Comparison of ENCODE assay signal across 19 mouse cellular contexts in genomic region chr7:116145030-116145429, GRCm38 (mm10).
A peak's percentile ranks its signal among the peaks of the same experiment; 100 is the strongest.
DNase-seq lines count a peak whose midpoint lies in the region; ATAC-seq and TF ChIP-seq lines count a peak whose summit lies in the region.
"Had no signal": no experiment of that assay in that cellular context is flagged by ENCODE, and none has a peak within 500 bp of the region (broad histone marks: within the 10 kb centered on the region; RNA-seq: fewer than 3 reads in every experiment).

No protein-coding gene starts in this region.

- TF ChIP-seq POLR2A in liver, adult 2 months (IDR thresholded peaks at IDR 0.05; ENCODE audit: extremely low read depth, insufficient read depth, low read length), result no peak

- WGBS in kidney, embryonic 15.5 days, result 79% methylated on average over 6 of the region's 6 CpGs
- 82% methylated on average over 6 of the region's 6 CpGs for WGBS in liver, adult 2 months
- 86% methylated on average over 6 of the region's 6 CpGs for WGBS in liver, embryonic 11.5 days
- WGBS in hindbrain, embryonic 13.5 days, result 95% methylated on average over 6 of the region's 6 CpGs
- WGBS in forebrain, embryonic 15.5 days, result 93% methylated on average over 6 of the region's 6 CpGs

- no peak for TF ChIP-seq CTCF in liver, adult 2 months (IDR thresholded peaks at IDR 0.05; ENCODE audit: low read depth, low read length)

- H3K4me2 ChIP-seq in kidney, embryonic 15.5 days, result no peak overlapping the region
- no peak overlapping the region for H3K4me2 ChIP-seq in liver, embryonic 11.5 days
- no peak overlapping the region for H3K4me2 ChIP-seq in hindbrain, embryonic 13.5 days
- H3K4me2 ChIP-seq in forebrain, embryonic 15.5 days (replicated peaks), result no peak overlapping the region
- H3K4me2 ChIP-seq: forebrain, embryonic 13.5 days; heart, embryonic 12.5 days had no signal

- no peak overlapping the region for H3K9ac ChIP-seq in kidney, embryonic 15.5 days
- H3K9ac ChIP-seq in liver, adult 2 months (ENCODE audit: low read depth, low read length), result no peak overlapping the region
- H3K9ac ChIP-seq in liver, embryonic 11.5 days (ENCODE audit: low read depth, low read length), result no peak overlapping the region
- no peak overlapping the region for H3K9ac ChIP-seq in hindbrain, embryonic 13.5 days
- no peak overlapping the region for H3K9ac ChIP-seq in forebrain, embryonic 15.5 days (replicated peaks)
- H3K9ac ChIP-seq: forebrain, embryonic 13.5 days; heart, embryonic 12.5 days had no signal

- no peaks in the 10 kb centered on the region for H3K27me3 ChIP-seq in kidney, embryonic 15.5 days
- no peaks in the 10 kb centered on the region for H3K27me3 ChIP-seq in liver, adult 2 months (ENCODE audit: control insufficient read depth, insufficient read depth, low read length)
- H3K27me3 ChIP-seq in liver, embryonic 11.5 days (replicated peaks; ENCODE audit: control insufficient read depth, insufficient read depth, low read length), result no peaks in the 10 kb centered on the region
- no peaks in the 10 kb centered on the region for H3K27me3 ChIP-seq in hindbrain, embryonic 13.5 days
- no peaks in the 10 kb centered on the region for H3K27me3 ChIP-seq in forebrain, embryonic 15.5 days
- H3K27me3 ChIP-seq: forebrain, embryonic 13.5 days; heart, embryonic 12.5 days had no signal

- H3K4me1 ChIP-seq in kidney, embryonic 15.5 days, result no peaks in the 10 kb centered on the region
- H3K4me1 ChIP-seq in liver, adult 2 months (ENCODE audit: control insufficient read depth, insufficient read depth, low read length), result no peaks in the 10 kb centered on the region
- H3K4me1 ChIP-seq in liver, embryonic 11.5 days (replicated peaks; ENCODE audit: control insufficient read depth, insufficient read depth, low read length), result no peaks in the 10 kb centered on the region
- no peaks in the 10 kb centered on the region for H3K4me1 ChIP-seq in hindbrain, embryonic 13.5 days (replicated peaks)
- H3K4me1 ChIP-seq in forebrain, embryonic 15.5 days, result no peaks in the 10 kb centered on the region
- H3K4me1 ChIP-seq: embryonic facial prominence, embryonic 10.5 days; forebrain, embryonic 13.5 days; heart, embryonic 12.5 days had no signal

- H3K79me2 ChIP-seq in liver, adult 2 months (ENCODE audit: control insufficient read depth, insufficient read depth, low read length), result no peaks in the 10 kb centered on the region

- intact Hi-C loops in heart, postnatal 36 days (cut with DNase I), result no loop called here

- peak; percentile 66 for DNase-seq in kidney, adult 11 months
- DNase-seq in liver, adult 2 months (ENCODE audit: extremely low read depth, low read depth, low spot score), result peak; percentile 22
- no peak for DNase-seq in liver, embryonic 11.5 days (ENCODE audit: low spot score)
- peak; percentile 54 for DNase-seq in kidney, postnatal 14 days
- DNase-seq in heart, postnatal 36 days, result no peak
- DNase-seq: adrenal gland, postnatal 10 days; B cell, adult 2 months; cerebellum, adult 18-20 months; cerebellum, postnatal 10 days; gastrocnemius, adult 2 months; gastrocnemius, postnatal 25 days had no signal

- H3K27ac ChIP-seq in kidney, embryonic 15.5 days, result no peak overlapping the region
- no peak overlapping the region for H3K27ac ChIP-seq in liver, adult 2 months (replicated peaks; ENCODE audit: insufficient read depth, low read depth, low read length)
- no peak overlapping the region for H3K27ac ChIP-seq in liver, embryonic 11.5 days (ENCODE audit: low read depth, low read length)
- no peak overlapping the region for H3K27ac ChIP-seq in hindbrain, embryonic 13.5 days
- no peak overlapping the region for H3K27ac ChIP-seq in forebrain, embryonic 15.5 days (replicated peaks)
- H3K27ac ChIP-seq: embryonic facial prominence, embryonic 10.5 days; forebrain, embryonic 13.5 days; gastrocnemius, adult 2 months had no signal

- H3K4me3 ChIP-seq in kidney, embryonic 15.5 days (replicated peaks), result no peak overlapping the region
- no peak overlapping the region for H3K4me3 ChIP-seq in liver, adult 2 months (ENCODE audit: insufficient read depth, low read depth, low read length)
- H3K4me3 ChIP-seq in liver, embryonic 11.5 days (ENCODE audit: low read depth, low read length), result no peak overlapping the region
- no peak overlapping the region for H3K4me3 ChIP-seq in hindbrain, embryonic 13.5 days
- H3K4me3 ChIP-seq in forebrain, embryonic 15.5 days, result no peak overlapping the region
- H3K4me3 ChIP-seq: embryonic facial prominence, embryonic 10.5 days; forebrain, embryonic 13.5 days; gastrocnemius, adult 2 months; heart, embryonic 12.5 days had no signal

- 0 out of 2 replicates have a peak, but pooled peaks cover 12% of the 10 kb centered on the region for H3K36me3 ChIP-seq in kidney, embryonic 15.5 days
- peaks cover 2% of the 10 kb centered on the region; the same call in 1 of the 2 replicates for H3K36me3 ChIP-seq in liver, adult 2 months (ENCODE audit: control insufficient read depth, insufficient read depth, low read length)
- peaks cover 1% of the 10 kb centered on the region; the same call in 1 of the 2 replicates for H3K36me3 ChIP-seq in liver, embryonic 11.5 days (ENCODE audit: control insufficient read depth, insufficient read depth, low read length)
- H3K36me3 ChIP-seq in hindbrain, embryonic 13.5 days, result 0 out of 2 replicates have a peak, but pooled peaks cover 3% of the 10 kb centered on the region
- no peaks in the 10 kb centered on the region for H3K36me3 ChIP-seq in forebrain, embryonic 15.5 days

- no peaks in the 10 kb centered on the region for H3K9me3 ChIP-seq in kidney, embryonic 15.5 days (replicated peaks)
- no peaks in the 10 kb centered on the region for H3K9me3 ChIP-seq in liver, embryonic 11.5 days (ENCODE audit: control insufficient read depth, low read length)
- H3K9me3 ChIP-seq in hindbrain, embryonic 13.5 days, result no peaks in the 10 kb centered on the region
- H3K9me3 ChIP-seq in forebrain, embryonic 15.5 days, result no peaks in the 10 kb centered on the region
- H3K9me3 ChIP-seq: embryonic facial prominence, embryonic 10.5 days; forebrain, embryonic 13.5 days; G1E; heart, embryonic 12.5 days had no signal

- no peak for ATAC-seq in kidney, embryonic 15.5 days (replicated peaks; ENCODE audit: low FRiP score)
- no peak for ATAC-seq in liver, embryonic 11.5 days (replicated peaks; ENCODE audit: low FRiP score)
- ATAC-seq in hindbrain, embryonic 13.5 days (ENCODE audit: low FRiP score), result no peak
- no peak for ATAC-seq in forebrain, embryonic 15.5 days (replicated peaks)
- ATAC-seq: CD4-positive, CD25-positive, alpha-beta regulatory T cell, adult 4 months; forebrain, embryonic 13.5 days had no signal

Comparison
In these comparisons a context has a peak if more than half of its experiments do, and no peak if none do; other contexts are left out.
1. DNase-seq: peak in kidney, adult 11 months (single experiment), liver, adult 2 months (single experiment) and kidney, postnatal 14 days (single experiment); none in liver, embryonic 11.5 days (single experiment) and heart, postnatal 36 days (0 of 2).